Mouse (Mus musculus): ENCODE results near the gene Ubb. TPM values are rescaled to one million over a fixed set of nuclear protein-coding genes. Genes with fewer than 3 reads are reported as not detected.

The Ubb gene
- polyA plus RNA-seq, 1 experiment from 2014 or later: 4,691 TPM

DNA sequence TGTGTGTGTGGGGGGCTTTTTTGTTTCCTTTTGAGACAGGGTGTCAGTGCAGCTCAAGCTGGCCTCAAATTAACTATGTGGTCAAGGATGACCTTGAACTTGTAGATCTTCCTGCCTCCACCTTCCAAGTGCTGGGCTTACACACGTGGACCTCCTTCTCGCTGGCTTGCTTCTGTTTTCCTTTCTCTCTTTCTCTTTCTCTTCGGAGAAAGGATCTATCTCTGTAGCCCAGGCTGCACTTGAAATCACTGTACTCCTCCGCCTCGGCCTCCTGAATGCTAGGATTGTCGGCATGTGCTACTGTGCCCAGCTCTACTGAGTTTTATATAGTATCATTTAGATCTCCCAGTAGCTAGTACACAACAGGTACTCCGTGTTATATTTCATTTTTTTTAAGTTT lies 13.4 kb upstream of the Ubb start:
- H3K27me3 ChIP-seq: no peaks in the 10 kb centered on the region
- WGBS: 20% methylated on average over 7 of the region's 7 CpGs
- no peak for ATAC-seq

DNA sequence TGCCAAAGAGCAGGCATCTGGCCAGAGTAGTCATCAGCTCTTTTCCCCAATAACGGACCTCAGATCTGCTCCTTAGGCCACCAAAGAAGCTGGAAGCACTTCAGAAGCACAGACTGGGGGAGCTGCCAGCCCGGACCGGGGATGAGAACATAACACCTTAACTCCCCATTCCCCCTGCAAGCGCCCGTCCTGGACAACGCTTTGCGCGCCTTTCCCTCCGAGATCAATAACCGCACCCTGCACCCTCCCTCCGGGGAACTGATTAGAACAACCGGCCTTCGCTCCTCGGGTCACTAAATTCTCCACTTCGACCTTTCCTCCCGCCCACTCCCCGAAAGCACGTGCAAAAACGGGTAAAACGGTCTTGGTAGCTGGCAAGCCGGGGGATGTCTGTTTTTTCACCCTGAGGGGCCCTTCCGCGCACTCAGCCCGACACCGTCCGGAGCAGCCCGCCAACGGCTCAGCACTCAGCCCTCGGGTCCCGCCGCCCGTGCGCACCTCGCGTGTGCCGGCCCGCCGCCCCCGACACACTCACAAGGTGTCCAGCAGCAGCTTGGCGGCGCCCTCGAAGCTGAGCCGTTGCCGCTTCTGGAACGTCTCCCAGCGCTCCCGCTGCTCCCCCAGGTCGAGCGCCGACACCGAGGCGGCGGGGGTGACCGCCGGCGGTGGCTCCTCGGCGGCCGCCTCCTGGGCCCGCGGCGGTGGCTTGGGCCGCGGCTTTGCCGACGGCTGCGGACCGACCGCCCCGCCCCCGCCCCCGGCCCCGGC lies 12.5 kb upstream of the Ubb start:
- peak overlapping the region; percentile 80 for H3K4me2 ChIP-seq (replicated peaks)
- under 1% methylated on average over 55 of the region's 73 CpGs for WGBS
- peak overlapping the region; percentile 87 for H3K27ac ChIP-seq
- peak overlapping the region; percentile 82 for H3K4me3 ChIP-seq (replicated peaks)
- no peaks in the 10 kb centered on the region for H3K27me3 ChIP-seq
- no peaks in the 10 kb centered on the region for H3K9me3 ChIP-seq
- H3K4me1 ChIP-seq (replicated peaks): peaks cover 14% of the 10 kb centered on the region
- peak overlapping the region; percentile 95 for H3K9ac ChIP-seq (replicated peaks)
- ATAC-seq: peak; percentile 88
- peaks cover 11% of the 10 kb centered on the region for H3K36me3 ChIP-seq

More for the DNA sequence above, 13.4 kb upstream of the Ubb start:
- Histone ChIP-seq H3K36me3 (peaks cover 19% of the 10 kb centered on the region), H3K4me1 (replicated peaks) (peaks cover 14% of the 10 kb centered on the region), H3K4me3 (replicated peaks) (peak overlapping the region; percentile 82), H3K9me3 (no peaks in the 10 kb centered on the region), H3K27ac (no peak overlapping the region), H3K9ac (replicated peaks) (peak overlapping the region; percentile 37; the same call in 1 of the 2 replicates), H3K4me2 (replicated peaks) (peak overlapping the region; percentile 80)

DNA sequence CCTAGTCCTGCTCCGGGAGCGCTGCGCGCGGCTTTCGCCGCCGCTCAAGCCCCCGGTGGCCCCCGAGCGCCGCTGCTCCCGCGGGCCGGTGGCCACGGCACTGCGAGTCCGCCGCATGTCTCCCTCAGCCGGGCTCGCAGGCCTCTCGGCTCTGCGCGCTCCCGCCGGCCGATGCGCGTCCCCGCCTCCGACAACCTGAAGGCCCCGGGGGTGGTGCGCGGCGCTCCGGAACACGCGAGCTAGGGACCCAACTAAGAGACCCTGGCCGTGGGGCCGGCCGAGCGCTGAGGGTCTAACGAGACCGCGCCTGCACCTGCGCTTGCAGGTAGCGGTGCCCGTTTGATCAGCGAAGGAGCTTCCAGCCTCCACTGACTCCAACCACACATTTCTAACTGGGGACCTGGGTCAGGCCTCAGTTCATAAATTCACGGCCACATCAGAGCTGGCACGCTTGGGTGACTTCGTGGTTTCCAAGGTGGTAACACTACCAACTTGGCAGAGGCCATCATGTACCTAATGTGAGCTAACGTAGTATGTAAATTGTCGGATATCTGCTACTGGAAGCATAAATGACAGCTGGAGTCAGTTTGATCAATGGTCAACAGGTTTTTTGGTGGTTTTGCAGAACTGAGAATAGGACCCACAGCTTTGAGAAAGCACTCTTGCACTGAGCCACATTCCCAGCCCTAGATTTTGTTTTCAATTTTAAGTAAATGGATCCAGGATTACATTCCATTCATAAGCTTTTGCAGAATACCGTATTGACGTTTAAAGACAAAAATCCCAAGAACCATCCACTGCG lies 11.7 kb upstream of the Ubb start, which contains the start of gene Cenpv:
Gene Cenpv, minus strand, starts transcription at position 173 of the 802 bp plus-strand sequence.
- WGBS: 6% methylated on average over 45 of the region's 57 CpGs
- no peaks in the 10 kb centered on the region for H3K27me3 ChIP-seq
- peak within 1 kb of the TSS; percentile 82 for H3K4me3 ChIP-seq (replicated peaks)
- H3K4me1 ChIP-seq (replicated peaks): peaks cover 14% of the 10 kb centered on the region
- H3K9ac ChIP-seq (replicated peaks): peak within 1 kb of the TSS; percentile 95
- H3K36me3 ChIP-seq: peaks cover 6% of the 10 kb centered on the region
- ATAC-seq: no peak; the same call in none of the 2 replicates
- no peaks in the 10 kb centered on the region for H3K9me3 ChIP-seq
- H3K27ac ChIP-seq: peak within 1 kb of the TSS; percentile 87
- H3K4me2 ChIP-seq (replicated peaks): peak within 1 kb of the TSS; percentile 80

DNA sequence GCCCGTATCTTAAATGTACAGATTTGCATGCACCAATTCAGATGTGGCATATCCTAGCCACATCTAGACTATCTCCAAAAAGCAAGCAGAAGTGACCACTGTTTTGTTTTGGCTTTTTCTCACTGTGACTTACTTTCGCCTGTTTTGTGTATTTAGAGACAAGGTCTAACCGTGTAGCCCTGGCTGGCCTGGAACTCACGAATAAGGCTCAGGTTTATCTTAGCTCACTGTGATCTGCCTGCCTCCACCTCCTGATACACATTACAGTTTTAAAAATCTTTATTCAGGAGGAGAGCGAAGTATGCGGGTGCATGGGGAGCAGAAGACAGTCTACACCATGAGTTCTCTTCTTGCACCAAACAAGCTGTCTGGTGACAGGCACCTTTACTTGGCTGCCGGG lies 10.8 kb upstream of the Ubb start:
- Histone ChIP-seq H3K36me3 (peaks cover 5% of the 10 kb centered on the region), H3K27me3 (no peaks in the 10 kb centered on the region), H3K4me1 (replicated peaks) (peaks cover 14% of the 10 kb centered on the region), H3K27ac (no peak overlapping the region), H3K9me3 (no peaks in the 10 kb centered on the region), H3K4me2 (replicated peaks) (no peak overlapping the region), H3K9ac (replicated peaks) (no peak overlapping the region), H3K4me3 (replicated peaks) (no peak overlapping the region)
- ATAC-seq: no peak
- 86% methylated on average over 7 of the region's 7 CpGs for WGBS

DNA sequence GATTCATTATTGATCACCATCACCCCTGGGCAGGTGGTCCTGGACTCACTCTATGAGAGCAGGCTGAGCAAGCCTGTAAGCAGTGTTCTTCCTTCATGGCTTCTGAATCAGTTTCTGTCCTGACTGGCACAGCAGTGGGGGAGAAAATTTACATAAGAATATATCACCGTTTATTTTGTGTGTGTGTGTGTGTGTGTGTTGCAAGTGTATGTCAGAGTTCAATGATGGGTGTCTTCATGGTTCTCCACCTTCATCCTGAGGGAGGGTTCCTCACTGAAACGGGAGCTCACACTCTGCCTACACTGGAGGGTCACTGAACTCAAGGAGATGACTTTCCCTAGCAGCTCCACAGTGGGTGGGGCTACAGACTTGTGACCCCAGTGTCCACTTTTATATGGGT lies 10.0 kb upstream of the Ubb start:
- WGBS: 67% methylated on average over 2 of the region's 2 CpGs
- H3K36me3 ChIP-seq: no peaks in the 10 kb centered on the region

DNA sequence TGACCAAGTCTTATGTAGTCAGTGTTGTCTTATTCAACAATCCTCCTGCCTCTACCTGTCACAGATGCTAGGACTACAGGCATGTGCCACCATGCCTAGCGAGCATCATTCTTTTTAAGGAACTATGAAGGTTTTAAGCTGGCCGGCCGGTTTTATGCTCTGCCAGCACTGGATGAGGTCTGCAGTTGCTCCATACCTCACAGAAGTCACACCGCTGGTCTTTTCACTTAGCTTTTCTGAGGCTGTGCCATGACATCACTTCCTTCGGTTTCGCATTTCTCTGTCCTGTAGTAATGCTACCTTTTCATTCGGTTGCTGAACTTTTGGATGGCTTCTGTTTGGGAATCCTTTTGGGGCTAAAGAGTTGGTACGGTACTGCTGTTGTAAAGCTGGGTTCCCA lies 9.4 kb upstream of the Ubb start:
- no peak overlapping the region for H3K4me2 ChIP-seq (replicated peaks)
- H3K36me3 ChIP-seq: no peaks in the 10 kb centered on the region
- 88% methylated on average over 8 of the region's 8 CpGs for WGBS
- no peaks in the 10 kb centered on the region for H3K9me3 ChIP-seq
- no peak overlapping the region for H3K4me3 ChIP-seq (replicated peaks)
- H3K27me3 ChIP-seq: no peaks in the 10 kb centered on the region
- no peak overlapping the region for H3K27ac ChIP-seq
- ATAC-seq: no peak
- no peak overlapping the region for H3K9ac ChIP-seq (replicated peaks)
- peaks cover 14% of the 10 kb centered on the region for H3K4me1 ChIP-seq (replicated peaks)

More for the DNA sequence above, 10.0 kb upstream of the Ubb start:
- no peaks in the 10 kb centered on the region for H3K9me3 ChIP-seq
- no peak overlapping the region for H3K4me3 ChIP-seq (replicated peaks)
- no peak overlapping the region for H3K9ac ChIP-seq (replicated peaks)
- H3K4me2 ChIP-seq (replicated peaks): no peak overlapping the region
- ATAC-seq: no peak
- H3K27me3 ChIP-seq: no peaks in the 10 kb centered on the region
- H3K4me1 ChIP-seq (replicated peaks): peaks cover 14% of the 10 kb centered on the region
- H3K27ac ChIP-seq: no peak overlapping the region

DNA sequence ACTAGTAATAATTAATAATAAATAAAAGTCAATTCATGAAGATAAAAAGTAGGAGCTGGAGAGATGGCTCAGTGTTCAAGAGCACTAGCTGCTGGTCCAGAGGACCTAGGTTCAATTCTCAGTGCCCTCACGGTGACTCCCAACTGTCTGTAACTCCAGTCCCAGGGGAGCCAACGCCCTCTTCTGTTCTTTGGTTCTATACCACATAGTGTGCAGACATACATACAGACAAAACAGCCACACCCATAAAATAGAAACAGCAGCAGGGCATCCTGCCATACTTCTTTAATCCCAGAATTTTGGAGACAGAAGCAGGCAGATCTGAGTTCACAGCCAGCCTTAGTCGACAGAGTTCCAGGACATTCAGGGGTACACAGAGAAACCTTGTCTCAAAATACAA lies 7.0 kb upstream of the Ubb start:
- Histone ChIP-seq H3K4me3 (replicated peaks) (no peak overlapping the region), H3K36me3 (no peaks in the 10 kb centered on the region), H3K4me2 (replicated peaks) (no peak overlapping the region), H3K27ac (no peak overlapping the region), H3K9ac (replicated peaks) (no peak overlapping the region), H3K9me3 (no peaks in the 10 kb centered on the region), H3K4me1 (replicated peaks) (peaks cover 9% of the 10 kb centered on the region), H3K27me3 (no peaks in the 10 kb centered on the region)
- no peak for ATAC-seq
- WGBS: 90% methylated on average over 3 of the region's 3 CpGs

DNA sequence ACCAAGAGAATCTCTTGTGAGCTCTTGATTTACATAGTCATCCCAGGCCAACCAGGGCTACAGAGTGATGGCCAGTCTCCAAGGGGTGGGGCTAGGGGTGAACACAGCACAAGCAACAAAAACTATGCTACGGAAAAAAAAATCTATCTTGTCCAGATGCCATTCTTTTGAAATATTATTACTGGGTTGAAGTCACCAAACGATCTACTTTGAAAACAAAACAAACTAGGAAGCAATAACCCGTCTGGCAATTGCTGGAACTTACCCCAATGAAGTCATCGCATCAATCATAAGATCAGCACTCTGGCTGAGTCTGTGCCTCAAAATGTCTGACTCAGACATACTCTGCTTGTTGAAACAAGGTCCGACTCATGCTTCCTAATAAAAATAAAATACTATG lies 1.2 kb upstream of the Ubb start:
- Histone ChIP-seq H3K9me3 (no peaks in the 10 kb centered on the region), H3K27me3 (no peaks in the 10 kb centered on the region), H3K27ac (peak overlapping the region; percentile 98), H3K9ac (replicated peaks) (peak overlapping the region; percentile 91), H3K4me2 (replicated peaks) (peak overlapping the region; percentile 68), H3K36me3 (peaks cover 17% of the 10 kb centered on the region), H3K4me1 (replicated peaks) (peaks cover 33% of the 10 kb centered on the region), H3K4me3 (replicated peaks) (peak overlapping the region; percentile 69)
- WGBS: 22% methylated on average over 5 of the region's 5 CpGs
- no peak for ATAC-seq

DNA sequence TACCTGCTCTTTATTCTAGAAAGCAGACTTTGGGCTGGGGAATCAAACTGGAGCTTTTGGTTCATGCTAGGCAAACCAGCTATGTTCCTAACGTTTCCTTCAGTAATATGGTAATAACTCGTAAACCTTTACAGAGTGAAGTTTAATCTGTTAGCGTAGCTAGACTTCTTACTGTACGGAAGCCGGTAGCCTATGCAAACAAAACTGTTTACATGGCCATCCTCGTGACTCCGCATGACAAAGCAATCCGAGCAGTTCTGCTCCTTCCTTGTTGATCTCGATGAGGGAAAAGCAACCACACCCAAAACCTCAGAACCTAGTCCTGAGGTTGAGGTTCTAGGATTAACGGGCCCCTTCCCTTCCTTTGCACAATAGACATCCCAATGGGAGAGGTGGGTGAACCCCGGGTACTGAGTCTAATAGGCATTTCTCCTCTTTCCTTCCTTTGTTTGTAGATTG lies 715 bp upstream of the Ubb start:
- peak; percentile 9; the same call in 1 of the 2 replicates for ATAC-seq

DNA sequence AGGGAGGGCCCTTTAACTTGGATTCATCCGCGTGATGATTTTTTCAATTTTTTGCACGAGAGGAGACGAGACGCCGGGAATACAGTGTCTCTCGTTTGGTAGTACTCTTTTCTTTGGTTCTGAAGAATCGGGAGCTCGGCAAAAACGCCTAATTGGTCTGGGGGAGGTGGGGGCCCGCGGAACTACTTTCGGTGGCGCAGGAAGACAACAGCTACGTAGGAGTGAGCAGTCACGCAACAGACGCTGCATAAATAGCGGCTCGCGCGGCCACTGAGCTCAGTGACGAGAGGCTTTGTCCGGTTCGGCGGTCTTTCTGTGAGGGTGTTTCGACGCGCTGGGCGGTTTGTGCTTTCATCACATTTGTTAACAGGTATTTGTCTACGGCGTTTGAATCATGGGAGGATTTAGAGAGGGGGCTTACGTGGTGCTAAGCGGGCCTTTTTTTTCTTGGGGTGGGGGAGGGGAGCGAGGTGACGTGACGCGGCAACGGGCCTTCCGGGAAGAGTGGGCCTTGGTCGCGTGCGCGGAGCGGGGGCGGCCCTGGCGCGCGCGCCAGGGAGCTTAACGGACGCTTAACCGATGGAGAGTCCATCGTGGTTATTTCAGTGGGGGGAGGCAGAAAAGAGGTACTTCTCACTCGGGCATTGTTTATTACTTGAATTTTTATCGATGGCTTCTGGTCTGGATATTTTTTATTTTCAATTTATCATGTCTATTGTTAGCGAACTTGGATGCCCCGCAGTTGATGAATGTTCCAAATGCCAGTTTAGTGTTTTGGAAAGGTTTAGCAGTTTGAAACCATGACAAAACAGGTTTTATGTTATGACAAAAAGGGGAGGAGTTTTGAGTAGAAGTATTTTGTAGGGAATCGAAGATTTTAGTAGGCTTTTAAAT lies 502 bp downstream of the Ubb start:
- peak; percentile 87 for ATAC-seq
- peaks cover 25% of the 10 kb centered on the region for H3K36me3 ChIP-seq
- under 1% methylated on average over 58 of the region's 58 CpGs for WGBS

More for the DNA sequence above, 715 bp upstream of the Ubb start:
- 3% methylated on average over 11 of the region's 11 CpGs for WGBS
- H3K4me2 ChIP-seq (replicated peaks): peak overlapping the region; percentile 68
- peak overlapping the region; percentile 91 for H3K9ac ChIP-seq (replicated peaks)
- H3K4me1 ChIP-seq (replicated peaks): peaks cover 38% of the 10 kb centered on the region
- H3K27ac ChIP-seq: peak overlapping the region; percentile 98
- no peaks in the 10 kb centered on the region for H3K9me3 ChIP-seq
- peaks cover 22% of the 10 kb centered on the region for H3K36me3 ChIP-seq
- peak overlapping the region; percentile 69 for H3K4me3 ChIP-seq (replicated peaks)
- H3K27me3 ChIP-seq: no peaks in the 10 kb centered on the region

DNA sequence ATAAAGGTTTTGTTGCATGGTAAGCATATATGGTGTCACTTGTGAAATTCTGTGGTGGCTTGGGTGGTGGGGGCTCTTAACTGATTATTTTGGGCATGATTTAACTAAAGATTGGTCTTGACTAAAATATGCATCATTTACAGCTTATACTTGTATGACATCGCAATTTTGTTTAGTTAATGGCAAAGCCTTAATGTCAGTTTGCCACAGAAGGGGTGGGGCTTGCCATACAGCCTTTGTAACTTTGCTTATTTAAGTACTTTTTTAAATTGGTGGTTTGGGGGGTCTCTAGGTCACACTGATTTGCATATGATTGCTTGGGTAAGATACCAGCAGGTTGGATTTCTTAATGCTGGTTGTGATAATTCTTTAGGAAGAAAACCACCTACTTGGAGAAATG lies 2.2 kb downstream of the Ubb start:
- Histone ChIP-seq H3K27me3 (no peaks in the 10 kb centered on the region), H3K4me1 (replicated peaks) (peaks cover 47% of the 10 kb centered on the region), H3K4me3 (replicated peaks) (peak overlapping the region; percentile 54), H3K9me3 (no peaks in the 10 kb centered on the region), H3K4me2 (replicated peaks) (peak overlapping the region; percentile 97), H3K36me3 (peaks cover 25% of the 10 kb centered on the region), H3K9ac (replicated peaks) (peak overlapping the region; percentile 69), H3K27ac (no peak overlapping the region)
- WGBS: 36% methylated on average over 1 of the region's 1 CpGs
- ATAC-seq: no peak

More for the DNA sequence above, 502 bp downstream of the Ubb start:
- Histone ChIP-seq H3K4me1 (replicated peaks) (peaks cover 48% of the 10 kb centered on the region), H3K4me2 (replicated peaks) (peak overlapping the region; percentile 68), H3K27ac (peak overlapping the region; percentile 98), H3K9me3 (no peaks in the 10 kb centered on the region), H3K9ac (replicated peaks) (peak overlapping the region; percentile 87), H3K27me3 (no peaks in the 10 kb centered on the region), H3K4me3 (replicated peaks) (peak overlapping the region; percentile 69)

Measured in midbrain, embryonic 13.5 days (tissue).